Mouse (Mus musculus): ENCODE results near the gene Alkbh7.

DNA sequence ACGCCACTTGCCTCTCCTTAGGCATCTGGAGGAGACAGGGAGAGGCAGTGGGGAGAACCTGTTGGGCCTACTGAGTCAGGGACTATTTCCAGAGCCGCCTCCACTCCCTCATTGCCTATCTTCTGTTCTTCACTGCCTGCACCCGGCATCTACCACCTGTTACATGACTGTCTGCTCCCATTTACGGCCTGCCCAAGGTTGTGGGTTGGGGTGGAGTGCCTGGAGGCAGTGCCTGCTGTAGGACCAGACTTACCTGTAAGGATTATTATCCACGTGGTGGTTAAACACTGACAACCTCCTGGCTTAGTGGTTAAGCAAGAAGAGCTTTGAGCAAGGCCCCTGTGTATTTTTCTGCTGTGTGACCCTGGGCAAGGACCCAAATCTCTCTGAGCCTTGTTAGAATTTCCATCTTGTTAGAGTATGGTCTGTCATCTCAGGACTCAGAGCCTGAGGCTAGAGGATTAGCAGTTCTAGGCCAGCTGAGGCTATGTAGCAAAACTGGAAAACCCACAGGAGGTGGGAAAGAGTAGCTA is 22.4 kb upstream of the Alkbh7 start:
- TF ChIP-seq CTCF (IDR thresholded peaks at IDR 0.05; ENCODE audit: borderline replicate concordance, control insufficient read depth, extremely low read depth, insufficient read depth, low read length, poor library complexity) (no peak), POLR2A (IDR thresholded peaks at IDR 0.05; ENCODE audit: control insufficient read depth, extremely low read depth, insufficient read depth, low read length, poor library complexity) (no peak)

Measured in thymus, adult 2 months (tissue).